Mouse (Mus musculus): ENCODE measurements around the gene Gng10.

DNA sequence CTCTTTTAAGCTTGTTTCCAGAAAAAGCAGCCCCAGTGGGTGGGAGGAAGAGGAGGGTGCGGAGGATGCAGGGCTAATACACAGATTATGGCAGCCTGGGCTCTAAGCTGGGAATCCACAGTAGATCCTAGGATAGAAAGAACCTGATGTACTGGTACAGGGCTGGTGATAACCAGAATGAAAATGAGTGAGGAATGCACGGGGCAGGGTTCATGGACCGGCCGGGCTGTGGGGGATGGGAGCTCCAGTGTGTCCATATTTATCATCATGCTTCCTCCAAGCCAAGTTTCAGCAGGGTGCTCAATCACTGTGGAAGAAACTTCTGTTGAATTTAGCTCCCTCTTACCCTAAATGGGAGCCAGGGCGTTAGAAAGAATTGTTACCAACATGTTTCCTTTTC lies 37.8 kb upstream of the Gng10 start:
- TF ChIP-seq CTCF (conservative IDR thresholded peaks at IDR 0.05; ENCODE audit: low read length), result no peak
- no peak for TF ChIP-seq POU5F1 (IDR thresholded peaks at IDR 0.05; ENCODE audit: borderline replicate concordance, low read length)
- TF ChIP-seq NANOG (IDR thresholded peaks at IDR 0.05; ENCODE audit: borderline replicate concordance, low read length), result no peak
